Mouse (Mus musculus) common myeloid progenitor, adult 5-6 weeks (primary cell): ENCODE measurements around the gene Ino80e. TPM values are rescaled to one million over a fixed set of nuclear protein-coding genes. Genes with fewer than 3 reads are reported as not detected.
A peak's percentile ranks its signal among the peaks of the same experiment; 100 is the strongest.

Experiments used
- ATAC-seq: replicated peaks from 2 replicates; pipeline ENCODE4 v1.8.0; 2016; ENCODE audit warnings: low read depth, mild to moderate bottlenecking, moderate TSS enrichment, inconsistent platforms; ENCODE audit not compliant: poor library complexity, severe bottlenecking
- total RNA-seq: library from RNA; stranded (forward); fragments of 200-1000, 187-1606 nt; gene quantifications from 2 replicates; pipeline ENCODE4 v1.2.3, GENCODE M21; 2017

The Ino80e gene
- total RNA-seq, 1 experiment from 2014 or later, result 33.4 TPM

- no peak for ATAC-seq
Measured at GRCm38 (mm10) chr7:126818818-126819217, 43.4 kb downstream of the Ino80e start.

GRCm38 (mm10) chr7:126817595-126817994, 44.6 kb downstream of the Ino80e start:
- ATAC-seq, result no peak

GRCm38 (mm10) chr7:126816494-126816893, 45.7 kb downstream of the Ino80e start:
- ATAC-seq, result no peak

GRCm38 (mm10) chr7:126815726-126816222, 46.4 kb downstream of the Ino80e start:
- ATAC-seq, result no peak

- ATAC-seq, result no peak
Measured at GRCm38 (mm10) chr7:126809723-126810369, 52.3 kb downstream of the Ino80e start.

GRCm38 (mm10) chr7:126808703-126809455, 53.3 kb downstream of the Ino80e start:
- peak; percentile 92 for ATAC-seq

DNA sequence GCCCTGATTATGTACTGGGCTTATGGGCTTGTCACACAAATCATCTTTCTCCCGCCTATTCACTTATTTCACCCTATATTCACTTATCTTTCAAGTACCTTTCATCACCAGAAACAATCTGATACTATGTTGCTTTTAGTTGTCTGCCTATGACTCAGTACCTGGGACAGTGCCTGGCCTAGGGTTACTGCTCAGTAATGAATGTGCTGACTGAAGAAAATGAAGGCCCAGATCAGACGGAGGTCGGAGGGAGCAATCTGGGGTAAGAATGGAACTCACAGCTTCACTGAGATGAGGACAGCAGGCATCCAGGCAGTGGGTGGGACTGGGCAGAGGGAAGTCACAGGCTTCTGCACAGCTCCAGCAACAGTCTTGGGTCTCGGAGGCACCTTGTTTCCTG, 54.8 kb downstream of the Ino80e start:
- ATAC-seq, result no peak

GRCm38 (mm10) chr7:126806956-126807355, 55.2 kb downstream of the Ino80e start:
- no peak for ATAC-seq

DNA sequence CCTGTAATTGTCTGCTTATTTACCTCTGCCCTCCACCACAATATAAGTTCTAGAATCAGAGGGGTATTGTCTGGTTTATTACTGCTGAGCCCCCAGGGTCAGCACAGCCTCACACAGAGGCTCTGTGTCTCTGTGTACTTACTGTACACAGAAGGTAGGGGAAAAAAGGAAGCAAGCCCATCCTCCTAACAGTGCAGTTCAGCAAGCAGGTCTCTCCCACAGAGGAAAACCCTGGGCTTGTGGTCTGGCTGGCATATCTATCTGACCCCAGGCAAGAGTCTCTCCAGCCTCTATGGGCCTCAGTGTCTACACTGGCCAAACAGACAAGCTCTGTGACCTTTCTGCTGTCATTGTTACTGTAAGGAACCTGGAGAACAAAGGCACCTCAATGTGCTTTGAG, 58.4 kb downstream of the Ino80e start:
- ATAC-seq, result no peak; the same call in 1 of the 2 replicates

DNA sequence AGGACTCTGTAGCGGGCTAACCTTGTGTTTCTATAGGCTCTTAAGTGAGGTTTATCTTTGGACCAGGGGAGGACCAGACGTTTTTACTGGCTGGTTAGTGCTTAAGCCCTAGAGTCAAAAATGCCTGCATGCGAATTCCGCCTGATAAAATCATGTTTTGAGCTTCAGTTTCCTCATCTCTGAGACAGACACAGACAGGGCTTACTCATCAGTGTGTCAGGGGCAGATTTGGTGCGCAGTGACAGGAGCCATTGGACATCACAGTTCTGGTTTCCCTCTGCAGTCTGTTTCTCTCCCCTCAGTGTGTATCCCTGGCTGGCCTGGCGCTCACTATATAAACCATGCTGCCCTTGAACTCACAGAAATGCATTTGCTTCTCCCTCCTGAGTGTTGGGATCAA, 59.0 kb downstream of the Ino80e start:
- no peak for ATAC-seq

GRCm38 (mm10) chr7:126802134-126802889, 59.9 kb downstream of the Ino80e start:
- ATAC-seq, result no peak

GRCm38 (mm10) chr7:126801057-126801422, 61.1 kb downstream of the Ino80e start:
- ATAC-seq, result no peak

Other genes with a start within 250 kb of the Ino80e start
- 2.5 and 2.8 TPM in 2 replicates for gene Nupr1, start 231.5 kb downstream of the Ino80e start, total RNA-seq
- 40.8 and 51.8 TPM in 2 replicates for gene Sgf29, start 213.1 kb downstream of the Ino80e start, total RNA-seq
- gene Sult1a1, start 185.9 kb downstream of the Ino80e start, total RNA-seq, result 0.37 TPM in 1 of 2 replicates, not detected in the other
- 119 and 144 TPM in 2 replicates for gene Bola2, start 167.0 kb downstream of the Ino80e start, total RNA-seq
- 3.4 and 6.0 TPM in 2 replicates for gene Slx1b, start 166.6 kb downstream of the Ino80e start, total RNA-seq
- gene Coro1a, start 154.6 kb downstream of the Ino80e start, total RNA-seq, result 301 and 302 TPM in 2 replicates
- gene Mapk3, start 102.8 kb downstream of the Ino80e start, total RNA-seq, result 23.0 and 28.2 TPM in 2 replicates
- gene Gdpd3, start 96.0 kb downstream of the Ino80e start, total RNA-seq, result 2.3 and 5.1 TPM in 2 replicates
- 38.9 and 42.7 TPM in 2 replicates for gene Ypel3, start 85.4 kb downstream of the Ino80e start, total RNA-seq
- gene Tbx6, start 80.9 kb downstream of the Ino80e start, total RNA-seq, result not detected in 2 replicates
- 120 and 125 TPM in 2 replicates for gene Ppp4c, start 69.9 kb downstream of the Ino80e start, total RNA-seq
- gene Fam57b, start 64.7 kb downstream of the Ino80e start, total RNA-seq, result not detected in 2 replicates
- gene 4930451I11Rik, start 30.7 kb downstream of the Ino80e start, total RNA-seq, result not detected in 2 replicates
- gene Doc2a, start 15.0 kb downstream of the Ino80e start, total RNA-seq, result not detected in 2 replicates
- 283 and 331 TPM in 2 replicates for gene Hirip3, start 405 bp downstream of the Ino80e start, total RNA-seq
- gene Taok2, start 22.3 kb upstream of the Ino80e start, total RNA-seq, result 32.2 and 42.2 TPM in 2 replicates
- 21.1 and 31.9 TPM in 2 replicates for gene Tmem219, start 60.5 kb upstream of the Ino80e start, total RNA-seq
- gene Kctd13, start 66.5 kb upstream of the Ino80e start, total RNA-seq, result 9.6 and 13.2 TPM in 2 replicates
- gene Asphd1, start 87.2 kb upstream of the Ino80e start, total RNA-seq, result not detected in 2 replicates
- gene Sez6l2, start 88.2 kb upstream of the Ino80e start, total RNA-seq, result 0.14 and 1.9 TPM in 2 replicates
- gene Cdipt, start 113.5 kb upstream of the Ino80e start, total RNA-seq, result 33.7 and 60.5 TPM in 2 replicates
- gene Cdiptos, start 113.7 kb upstream of the Ino80e start, total RNA-seq, result 1.0 and 2.3 TPM in 2 replicates
- 19.3 and 21.8 TPM in 2 replicates for gene Mvp, start 152.2 kb upstream of the Ino80e start, total RNA-seq
- gene Pagr1b, start 154.1 kb upstream of the Ino80e start, total RNA-seq, result not detected in 2 replicates
- 36.7 TPM in 1 of 2 replicates, not detected in the other for gene Pagr1a, start 155.0 kb upstream of the Ino80e start, total RNA-seq
- gene Gm42742, start 158.7 kb upstream of the Ino80e start, total RNA-seq, result 30.9 and 33.1 TPM in 2 replicates
- 1.3 TPM in 1 of 2 replicates, not detected in the other for gene Prrt2, start 158.8 kb upstream of the Ino80e start, total RNA-seq
- 59.0 and 67.8 TPM in 2 replicates for gene Maz, start 164.7 kb upstream of the Ino80e start, total RNA-seq
- gene Kif22, start 180.1 kb upstream of the Ino80e start, total RNA-seq, result 81.6 and 90.9 TPM in 2 replicates
- 22.6 and 31.2 TPM in 2 replicates for gene Zg16, start 225.0 kb upstream of the Ino80e start, total RNA-seq
- 17.2 and 24.1 TPM in 2 replicates for gene AI467606, start 229.0 kb upstream of the Ino80e start, total RNA-seq